In the genomic region with DNA sequence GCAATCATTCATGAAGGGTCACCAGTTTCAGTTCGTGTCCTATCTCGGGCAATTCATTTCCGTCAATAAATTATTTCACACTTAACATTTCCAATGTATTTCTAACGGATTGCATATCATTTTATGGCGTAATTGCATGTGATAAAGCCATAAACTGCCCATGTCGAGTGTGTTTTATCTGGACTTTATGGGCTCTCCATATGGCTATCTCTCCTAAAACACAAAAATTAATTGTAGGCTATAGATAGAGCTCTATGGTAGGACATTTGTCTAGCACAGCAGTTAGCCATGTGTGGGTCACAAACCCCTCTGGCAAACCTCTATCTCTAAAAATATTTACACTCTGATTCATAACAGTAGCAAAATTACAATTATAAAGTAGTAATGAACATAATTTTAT, we compare ENCODE assay signal across 26 mouse cellular contexts. TPM values are rescaled to one million over a fixed set of nuclear protein-coding genes. Genes with fewer than 3 reads are reported as not detected.
DNase-seq lines count a peak whose midpoint lies in the region; ATAC-seq and TF ChIP-seq lines count a peak whose summit lies in the region.
"Had no signal": no experiment of that assay in that cellular context is flagged by ENCODE, and none has a peak within 500 bp of the region (broad histone marks: within the 10 kb centered on the region; RNA-seq: fewer than 3 reads in every experiment).

No protein-coding gene starts in this region.

- H3K36me3 ChIP-seq in lung, embryonic 16.5 days (ENCODE audit: control insufficient read depth, insufficient read depth, low read length), result no peaks in the 10 kb centered on the region
- H3K36me3 ChIP-seq in intestine, postnatal 0 days (ENCODE audit: control insufficient read depth, insufficient read depth), result no peaks in the 10 kb centered on the region
- H3K36me3 ChIP-seq in liver, embryonic 16.5 days (ENCODE audit: control insufficient read depth, insufficient read depth), result no peaks in the 10 kb centered on the region
- H3K36me3 ChIP-seq in limb, embryonic 10.5 days, result no peaks in the 10 kb centered on the region
- H3K36me3 ChIP-seq: heart, embryonic 13.5 days; limb, embryonic 12.5 days; midbrain, embryonic 15.5 days; neural tube, embryonic 15.5 days had no signal

- H3K27me3 ChIP-seq in lung, embryonic 16.5 days (ENCODE audit: control insufficient read depth, insufficient read depth, low read depth, low read length), result no peaks in the 10 kb centered on the region
- H3K27me3 ChIP-seq in intestine, postnatal 0 days (replicated peaks; ENCODE audit: control insufficient read depth, insufficient read depth, low read length), result peaks cover 85% of the 10 kb centered on the region
- no peaks in the 10 kb centered on the region for H3K27me3 ChIP-seq in liver, embryonic 16.5 days (ENCODE audit: control insufficient read depth, insufficient read depth, low read depth, low read length)
- no peaks in the 10 kb centered on the region for H3K27me3 ChIP-seq in limb, embryonic 10.5 days (ENCODE audit: low read depth, poor library complexity, severe bottlenecking)
- H3K27me3 ChIP-seq: forebrain, embryonic 13.5 days; heart, embryonic 13.5 days; limb, embryonic 12.5 days; midbrain, embryonic 15.5 days; neural tube, embryonic 15.5 days had no signal

- H3K9me3 ChIP-seq in lung, embryonic 16.5 days (ENCODE audit: control insufficient read depth, low read length), result no peaks in the 10 kb centered on the region
- H3K9me3 ChIP-seq in intestine, postnatal 0 days (ENCODE audit: control insufficient read depth), result no peaks in the 10 kb centered on the region
- H3K9me3 ChIP-seq in liver, embryonic 16.5 days (replicated peaks; ENCODE audit: control insufficient read depth, low read length), result no peaks in the 10 kb centered on the region
- H3K9me3 ChIP-seq in limb, embryonic 10.5 days (replicated peaks), result no peaks in the 10 kb centered on the region
- H3K9me3 ChIP-seq: forebrain, embryonic 13.5 days; heart, embryonic 13.5 days; limb, embryonic 12.5 days; megakaryocyte, embryonic 14.5 days; midbrain, embryonic 15.5 days; neural tube, embryonic 15.5 days had no signal

- no peak overlapping the region for H3K4me2 ChIP-seq in lung, embryonic 16.5 days (ENCODE audit: low read depth, low read length)
- no peak overlapping the region for H3K4me2 ChIP-seq in intestine, postnatal 0 days (replicated peaks; ENCODE audit: low read depth)
- peak overlapping the region; percentile 19; the same call in 1 of the 2 replicates for H3K4me2 ChIP-seq in liver, embryonic 16.5 days (ENCODE audit: low read depth, low read length)
- H3K4me2 ChIP-seq: forebrain, embryonic 13.5 days; heart, embryonic 13.5 days; hindbrain, embryonic 14.5 days; limb, embryonic 12.5 days; midbrain, embryonic 15.5 days; neural tube, embryonic 15.5 days had no signal

- no peak for ATAC-seq in lung, embryonic 16.5 days (ENCODE audit: low read depth)
- peak; percentile 74; the same call in 1 of the 2 replicates for ATAC-seq in intestine, postnatal 0 days
- ATAC-seq in liver, embryonic 16.5 days (ENCODE audit: low read depth), result peak; percentile 76
- ATAC-seq: CD4-positive, CD25-positive, alpha-beta regulatory T cell, adult 4 months; forebrain, embryonic 13.5 days; inflammation-experienced regulatory T-cells, adult 6 months; midbrain, embryonic 15.5 days had no signal

- H3K9ac ChIP-seq in lung, embryonic 16.5 days (ENCODE audit: low read length), result no peak overlapping the region
- H3K9ac ChIP-seq in intestine, postnatal 0 days (ENCODE audit: low read depth, low read length), result no peak overlapping the region
- H3K9ac ChIP-seq in liver, embryonic 16.5 days (ENCODE audit: low read depth, low read length), result no peak overlapping the region
- H3K9ac ChIP-seq: forebrain, embryonic 13.5 days; heart, embryonic 13.5 days; hindbrain, embryonic 14.5 days; limb, embryonic 12.5 days; midbrain, embryonic 15.5 days; neural tube, embryonic 15.5 days had no signal

- 60% methylated on average over 6 of the region's 6 CpGs for WGBS in lung, embryonic 16.5 days
- WGBS in intestine, postnatal 0 days, result 32% methylated on average over 6 of the region's 6 CpGs
- WGBS in liver, embryonic 16.5 days (ENCODE audit: insufficient replicate concordance), result 33% methylated on average over 6 of the region's 6 CpGs
- WGBS in limb, embryonic 10.5 days, result 83% methylated on average over 6 of the region's 6 CpGs

- no peak for DNase-seq in lung, postnatal 4 days
- no peak for DNase-seq in spleen, adult 18-20 months
- no peak for DNase-seq in limb, embryonic 10.5 days (ENCODE audit: low spot score)
- DNase-seq in c-Kit-positive CD71-positive TER-119-positive erythroid progenitor cells, embryonic 14.5 days (ENCODE audit: low spot score), result no peak
- DNase-seq: adrenal gland, postnatal 36 days; cerebellum, adult 2 months; cerebellum, postnatal 14 days; gastrocnemius, postnatal 36 days; heart, adult 2 months; heart, postnatal 10 days; kidney, postnatal 10 days; retina, postnatal 1 day; right cerebral cortex, postnatal 14 days; thymus, postnatal 14 days had no signal

- no peak for TF ChIP-seq CTCF in intestine, postnatal 0 days (IDR thresholded peaks at IDR 0.05; ENCODE audit: low read depth)

- no peak overlapping the region for H3K4me3 ChIP-seq in lung, embryonic 16.5 days (ENCODE audit: low read length)
- no peak overlapping the region for H3K4me3 ChIP-seq in intestine, postnatal 0 days (ENCODE audit: low read depth, low read length)
- H3K4me3 ChIP-seq in liver, embryonic 16.5 days (ENCODE audit: low read depth, low read length), result no peak overlapping the region
- H3K4me3 ChIP-seq in limb, embryonic 10.5 days, result no peak overlapping the region
- H3K4me3 ChIP-seq: forebrain, embryonic 13.5 days; heart, adult 2 months; heart, embryonic 13.5 days; limb, embryonic 12.5 days; megakaryocyte, embryonic 14.5 days; midbrain, embryonic 15.5 days; neural tube, embryonic 15.5 days had no signal

- peaks cover 25% of the 10 kb centered on the region for H3K4me1 ChIP-seq in lung, embryonic 16.5 days (replicated peaks; ENCODE audit: control insufficient read depth, insufficient read depth, low read length)
- no peaks in the 10 kb centered on the region for H3K4me1 ChIP-seq in intestine, postnatal 0 days (replicated peaks; ENCODE audit: control insufficient read depth, insufficient read depth, low read length)
- peaks cover 12% of the 10 kb centered on the region for H3K4me1 ChIP-seq in liver, embryonic 16.5 days (ENCODE audit: control insufficient read depth, low read depth, low read length)
- peaks cover 17% of the 10 kb centered on the region; the same call in 1 of the 2 replicates for H3K4me1 ChIP-seq in limb, embryonic 10.5 days
- H3K4me1 ChIP-seq: heart, embryonic 13.5 days; megakaryocyte, embryonic 14.5 days; midbrain, embryonic 15.5 days had no signal

- H3K27ac ChIP-seq in lung, embryonic 16.5 days (ENCODE audit: low read length), result peak overlapping the region; percentile 44
- H3K27ac ChIP-seq in intestine, postnatal 0 days (ENCODE audit: low read depth, low read length), result no peak overlapping the region
- no peak overlapping the region for H3K27ac ChIP-seq in liver, embryonic 16.5 days (ENCODE audit: low read length)
- H3K27ac ChIP-seq in limb, embryonic 10.5 days, result no peak overlapping the region
- H3K27ac ChIP-seq: forebrain, embryonic 13.5 days; heart, adult 2 months; heart, embryonic 13.5 days; hindbrain, embryonic 14.5 days; midbrain, embryonic 15.5 days had no signal

RNA-seq across cellular contexts. Expression of gene Camsap2, which starts 15.0 kb away (rescaled TPM):
- polyA plus RNA-seq in lung, embryonic 16.5 days (2015; fragmentation: Nextera tagmentation; extraction: Ambion mirVana), result 9.3 and 9.6 TPM in 2 replicates
- 3.3 and 3.6 TPM in 2 replicates for polyA plus RNA-seq in intestine, postnatal 0 days (2015; fragmentation: Nextera tagmentation; extraction: Ambion mirVana)
- polyA plus RNA-seq in liver, embryonic 16.5 days (2015; fragmentation: Nextera tagmentation; extraction: Ambion mirVana), result 5.1 and 5.8 TPM in 2 replicates
- polyA plus RNA-seq in limb, embryonic 10.5 days (2016; fragmentation: Nextera tagmentation; extraction: Ambion mirVana), result 11.6 and 11.7 TPM in 2 replicates

RNA-seq across cellular contexts. Expression of gene Ddx59, which starts 54.2 kb away (rescaled TPM):
- polyA plus RNA-seq in lung, embryonic 16.5 days (2015; fragmentation: Nextera tagmentation; extraction: Ambion mirVana), result 16.7 and 17.2 TPM in 2 replicates
- polyA plus RNA-seq in intestine, postnatal 0 days (2015; fragmentation: Nextera tagmentation; extraction: Ambion mirVana), result 6.0 and 6.8 TPM in 2 replicates
- polyA plus RNA-seq in liver, embryonic 16.5 days (2015; fragmentation: Nextera tagmentation; extraction: Ambion mirVana), result 4.5 and 5.2 TPM in 2 replicates
- 16.5 and 17.8 TPM in 2 replicates for polyA plus RNA-seq in limb, embryonic 10.5 days (2016; fragmentation: Nextera tagmentation; extraction: Ambion mirVana)
